Mouse (Mus musculus) myocyte (in vitro differentiated cells): ENCODE data around the gene Lzts2.

Experiments
- CEBPB ChIP-seq: IDR thresholded peaks from 2 replicates; pipeline ENCODE4 v1.6.1; 2011; ENCODE audit warnings: mild to moderate bottlenecking, moderate library complexity; ENCODE audit not compliant: poor library complexity, insufficient read depth, severe bottlenecking
- E2F4 ChIP-seq: IDR thresholded peaks from one replicate; pipeline ENCODE4 v1.6.1; 2011; ENCODE audit warnings: mild to moderate bottlenecking, control low read depth, moderate library complexity; ENCODE audit not compliant: insufficient read depth
- MAX ChIP-seq: IDR thresholded peaks from one replicate; pipeline ENCODE4 v1.6.1; 2011; ENCODE audit warnings: low read depth, mild to moderate bottlenecking, control low read depth
- MYOD1 ChIP-seq, 3 experiments: IDR thresholded peaks; one replicate each; pipeline ENCODE4 v1.6.1; 2011; ENCODE audit warnings: control low read depth in 2 of 3, low read depth in 2 of 3, mild to moderate bottlenecking in 2 of 3, moderate library complexity in 1 of 3; ENCODE audit not compliant: insufficient read length in 2 of 3, control insufficient read depth in 1 of 3
- MYOG ChIP-seq, 3 experiments: IDR thresholded peaks; one replicate each; pipeline ENCODE4 v1.6.1; 2011; ENCODE audit warnings: control low read depth in 2 of 3, low read depth in 2 of 3, mild to moderate bottlenecking in 2 of 3; ENCODE audit not compliant: insufficient read length in 2 of 3, control insufficient read depth in 1 of 3, insufficient read depth in 1 of 3
- POLR2A ChIP-seq: IDR thresholded peaks from one replicate; pipeline ENCODE4 v1.6.1; 2011; ENCODE audit warnings: low read depth, mild to moderate bottlenecking, control low read depth, moderate library complexity; ENCODE audit not compliant: insufficient read length
- POLR2AphosphoS2 ChIP-seq: IDR thresholded peaks from one replicate; pipeline ENCODE4 v1.6.1; 2011; ENCODE audit warnings: low read depth, control low read depth; ENCODE audit not compliant: insufficient read length
- REST ChIP-seq: IDR thresholded peaks from one replicate; pipeline ENCODE4 v1.6.1; 2011; ENCODE audit warnings: mild to moderate bottlenecking, control low read depth, moderate library complexity; ENCODE audit not compliant: insufficient read depth, insufficient read length
- SRF ChIP-seq: IDR thresholded peaks from one replicate; pipeline ENCODE4 v1.6.1; 2011; ENCODE audit warnings: low read depth; ENCODE audit not compliant: control insufficient read depth, insufficient read length
- TCF12 ChIP-seq: IDR thresholded peaks from one replicate; pipeline ENCODE4 v1.6.1; 2011; ENCODE audit warnings: mild to moderate bottlenecking, control low read depth; ENCODE audit not compliant: poor library complexity, insufficient read depth, severe bottlenecking
- TCF3 ChIP-seq: IDR thresholded peaks from one replicate; pipeline ENCODE4 v1.6.1; 2011; ENCODE audit warnings: low read depth, control low read depth; ENCODE audit not compliant: insufficient read length
- USF1 ChIP-seq: IDR thresholded peaks from one replicate; pipeline ENCODE4 v1.6.1; 2011; ENCODE audit warnings: low read depth, mild to moderate bottlenecking, control low read depth, moderate library complexity

DNA sequence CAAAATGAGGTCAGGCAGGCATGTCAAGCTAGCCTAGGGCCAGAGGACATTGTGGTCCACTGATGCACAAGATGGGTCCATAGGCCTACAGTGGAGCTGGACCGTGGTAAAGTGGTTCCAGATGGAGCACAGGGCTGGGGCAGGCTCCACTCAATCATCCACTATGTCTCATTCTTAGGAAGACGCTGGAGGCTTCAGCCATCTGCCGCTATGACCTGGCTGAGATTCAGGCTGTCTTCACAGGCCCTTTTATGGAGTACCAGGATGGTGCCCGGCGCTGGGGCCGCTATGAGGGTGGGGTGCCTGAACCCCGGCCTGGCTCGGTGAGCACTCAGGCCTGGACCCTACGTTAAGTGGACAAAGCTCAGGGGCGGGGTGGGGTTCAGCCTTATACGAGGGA is 16.4 kb upstream of the Lzts2 start:
- TF ChIP-seq MYOD1 (IDR thresholded peaks at IDR 0.05; ENCODE audit: control insufficient read depth in 1 of 3, insufficient read length in 2 of 3, low read depth in 2 of 3), result no peak
- no peak for TF ChIP-seq POLR2A
- TF ChIP-seq USF1, result no peak
- no peak for TF ChIP-seq MAX
- TF ChIP-seq POLR2AphosphoS2, result no peak
- TF ChIP-seq CEBPB, result no peak
- TF ChIP-seq E2F4, result no peak
- no peak for TF ChIP-seq MYOG (IDR thresholded peaks at IDR 0.05; ENCODE audit: control insufficient read depth in 1 of 3, insufficient read depth in 1 of 3, insufficient read length in 2 of 3, low read depth in 2 of 3)
- TF ChIP-seq TCF12, result no peak
- no peak for TF ChIP-seq SRF
- no peak for TF ChIP-seq REST
- no peak for TF ChIP-seq TCF3
